Mouse (Mus musculus): ENCODE data around the gene Tspan7. TPM values are rescaled to one million over a fixed set of nuclear protein-coding genes. Genes with fewer than 3 reads are reported as not detected.

Tspan7 gene
- 54.2 TPM for polyA plus RNA-seq (2014; fragmentation: Illumina TruSeq; extraction: RNeasy Lipid Tissue Mini Kit (QIAGEN cat#74804); ENCODE audit: low read depth, low replicate concordance)

GRCm38 (mm10) chrX:10484872-10485569, at the start of gene Tspan7:
Tspan7 (plus strand) TSS chrX:10485158.

Other genes with a start within 250 kb of the Tspan7 start
- not detected for gene Otc, start 232.9 kb upstream of the Tspan7 start, polyA plus RNA-seq (2014; fragmentation: Illumina TruSeq; extraction: RNeasy Lipid Tissue Mini Kit (QIAGEN cat#74804); ENCODE audit: low read depth, low replicate concordance)
- 295 TPM for gene Mid1ip1, start 229.9 kb downstream of the Tspan7 start, polyA plus RNA-seq (2014; fragmentation: Illumina TruSeq; extraction: RNeasy Lipid Tissue Mini Kit (QIAGEN cat#74804); ENCODE audit: low read depth, low replicate concordance)